Mouse (Mus musculus) mesoderm, embryonic 11.5 days (tissue): ENCODE data around the gene Cbfa2t2.
A peak's percentile ranks its signal among the peaks of the same experiment; 100 is the strongest.

Experiments used
- DNase-seq: peaks from one replicate; pipeline ENCODE4 v3.0.0-alpha.2; 2012; ENCODE audit warnings: low read depth, low spot score

Cbfa2t2 gene

GRCm38 (mm10) chr2:154538310-154538709, 102.0 kb downstream of the Cbfa2t2 start:
- no peak for DNase-seq

- no peak for DNase-seq
Measured at GRCm38 (mm10) chr2:154538710-154539109, 102.4 kb downstream of the Cbfa2t2 start.

- peak; percentile 36 for DNase-seq
Measured at GRCm38 (mm10) chr2:154539720-154540119, 103.4 kb downstream of the Cbfa2t2 start.

- DNase-seq = no peak
Measured at GRCm38 (mm10) chr2:154541630-154542029, 105.3 kb downstream of the Cbfa2t2 start.

GRCm38 (mm10) chr2:154543567-154544347, 107.5 kb downstream of the Cbfa2t2 start:
- DNase-seq = no peak

GRCm38 (mm10) chr2:154546711-154547110, 110.4 kb downstream of the Cbfa2t2 start, which contains the start of gene 1700003F12Rik:
1700003F12Rik (plus strand) TSS chr2:154547085.
- no peak for DNase-seq

- DNase-seq = peak; percentile 47
Measured at GRCm38 (mm10) chr2:154548688-154549087, 112.4 kb downstream of the Cbfa2t2 start.

- DNase-seq = peak; percentile 88
Measured at GRCm38 (mm10) chr2:154549127-154549885, 113.0 kb downstream of the Cbfa2t2 start.

- DNase-seq = no peak
Measured at GRCm38 (mm10) chr2:154549886-154550189, 113.6 kb downstream of the Cbfa2t2 start.

- no peak for DNase-seq
Measured at GRCm38 (mm10) chr2:154550937-154551336, 114.7 kb downstream of the Cbfa2t2 start.

GRCm38 (mm10) chr2:154551476-154551875, 115.2 kb downstream of the Cbfa2t2 start, which contains the start of gene Actl10:
Actl10 (plus strand) TSS chr2:154551776.
- no peak for DNase-seq

GRCm38 (mm10) chr2:154551927-154552326, 115.6 kb downstream of the Cbfa2t2 start:
- peak; percentile 39 for DNase-seq

- DNase-seq = peak; percentile 43
Measured at GRCm38 (mm10) chr2:154552424-154552907, 116.2 kb downstream of the Cbfa2t2 start.

- DNase-seq = no peak
Measured at GRCm38 (mm10) chr2:154555235-154555634, 119.0 kb downstream of the Cbfa2t2 start.

- no peak for DNase-seq
Measured at GRCm38 (mm10) chr2:154557184-154557832, 121.0 kb downstream of the Cbfa2t2 start.

- DNase-seq = peak; percentile 37
Measured at GRCm38 (mm10) chr2:154558264-154559039, 122.2 kb downstream of the Cbfa2t2 start, which contains the start of gene Necab3. Necab3 (minus strand) TSS chr2:154558890.

GRCm38 (mm10) chr2:154563612-154564170, 127.4 kb downstream of the Cbfa2t2 start:
- DNase-seq = no peak

- DNase-seq = no peak
Measured at GRCm38 (mm10) chr2:154565562-154565961, 129.3 kb downstream of the Cbfa2t2 start.

- no peak for DNase-seq
Measured at GRCm38 (mm10) chr2:154566641-154567040, 130.4 kb downstream of the Cbfa2t2 start.

GRCm38 (mm10) chr2:154567766-154568165, 131.5 kb downstream of the Cbfa2t2 start:
- no peak for DNase-seq
